Mouse (Mus musculus): ENCODE measurements around the gene Nsrp1.

Nsrp1 gene

DNA sequence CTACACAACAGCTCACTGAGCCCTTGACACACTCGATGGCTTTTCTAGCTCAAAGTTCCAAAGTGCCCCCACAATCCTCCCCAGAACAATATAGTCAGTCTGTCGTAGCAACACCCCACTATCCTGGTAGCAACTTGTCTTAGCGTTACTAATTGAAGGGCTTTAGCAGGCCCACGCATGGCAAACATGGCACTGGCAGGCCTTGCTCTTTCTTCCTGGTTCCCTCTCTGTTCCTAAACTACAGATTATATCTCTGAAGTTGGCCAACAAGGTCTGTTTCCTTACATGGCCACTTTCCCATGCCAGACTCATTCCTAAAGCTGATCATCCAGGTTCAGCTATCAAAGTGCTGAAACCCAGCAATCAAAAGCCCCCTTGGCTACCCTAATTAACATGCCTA lies 36.3 kb downstream of the Nsrp1 start:
- no peak for DNase-seq

DNA sequence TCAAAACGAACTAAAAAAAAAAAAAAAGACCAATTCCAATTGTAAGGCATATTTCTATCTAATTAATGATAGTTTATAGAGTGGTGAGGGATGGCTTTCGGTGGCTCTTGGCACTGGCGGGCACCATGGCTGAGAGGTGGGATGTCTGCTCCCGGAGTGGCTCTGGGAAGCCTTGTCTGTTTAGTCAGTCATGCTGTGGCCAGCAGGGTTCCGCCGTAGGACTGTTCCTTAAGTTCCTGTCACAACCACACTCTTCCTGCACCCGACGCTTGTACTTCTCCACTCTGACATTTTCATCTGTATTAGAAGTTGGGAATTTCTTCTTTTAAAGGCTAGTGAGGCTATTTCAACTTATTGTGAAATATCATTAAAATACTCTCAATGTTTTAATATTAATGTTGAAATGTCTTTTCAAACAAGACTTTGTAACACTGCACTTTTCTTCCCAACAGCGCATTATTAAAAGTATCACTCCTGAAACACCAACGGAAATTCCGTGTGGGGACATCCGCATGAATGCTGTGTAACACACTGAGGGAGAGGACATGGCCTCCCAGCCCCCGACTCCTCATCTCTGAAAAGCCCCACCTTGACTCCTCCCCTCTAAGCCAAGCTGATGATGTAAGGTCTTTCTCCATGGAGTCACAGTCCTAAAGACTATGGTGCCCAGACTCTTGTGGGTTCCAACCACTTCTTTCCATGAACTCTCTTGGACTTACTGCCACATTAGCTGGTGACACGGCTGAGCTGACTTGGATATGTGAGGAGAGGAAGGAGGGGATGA lies 46.9 kb downstream of the Nsrp1 start:
- DNase-seq: no peak

DNA sequence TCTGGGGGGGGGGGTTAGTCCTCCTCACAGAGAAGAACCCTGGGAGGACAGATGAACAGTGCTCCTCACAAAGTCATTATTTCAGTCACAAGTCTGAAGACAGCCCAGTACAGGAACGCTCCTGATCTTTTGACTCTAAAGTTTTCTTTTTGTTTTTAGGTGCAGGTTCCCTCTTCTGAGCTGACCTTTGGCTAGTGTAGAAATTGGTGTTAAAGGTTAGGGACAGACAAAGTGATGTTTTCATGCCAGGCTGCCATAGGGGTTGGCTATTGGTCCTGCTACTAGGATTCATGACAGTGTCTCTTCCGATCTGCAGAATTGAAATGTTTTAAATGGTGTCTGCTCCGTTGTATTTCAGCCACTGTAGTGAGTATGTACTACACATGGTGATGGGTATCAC lies 50.1 kb downstream of the Nsrp1 start:
- no peak for DNase-seq

DNA sequence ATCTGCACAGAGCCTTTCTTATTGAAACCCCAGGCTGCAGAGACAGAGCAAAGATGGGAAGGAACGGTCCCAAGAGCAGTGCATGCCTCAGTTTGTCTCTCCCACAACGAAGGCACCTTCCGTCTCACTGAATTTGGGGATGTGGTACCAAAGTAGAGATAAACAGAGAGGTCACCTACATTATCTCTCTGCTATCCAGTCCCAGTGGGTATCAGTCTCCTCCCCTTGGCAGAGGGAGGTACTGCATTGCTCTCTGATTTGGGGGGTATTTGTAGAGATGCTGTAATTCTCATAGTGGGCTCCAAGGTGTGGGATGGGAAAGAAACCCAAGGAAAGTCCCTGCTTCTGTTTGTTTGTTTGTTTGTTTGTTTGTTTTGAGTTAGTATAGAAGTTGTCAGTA lies 51.7 kb downstream of the Nsrp1 start:
- no peak for DNase-seq

DNA sequence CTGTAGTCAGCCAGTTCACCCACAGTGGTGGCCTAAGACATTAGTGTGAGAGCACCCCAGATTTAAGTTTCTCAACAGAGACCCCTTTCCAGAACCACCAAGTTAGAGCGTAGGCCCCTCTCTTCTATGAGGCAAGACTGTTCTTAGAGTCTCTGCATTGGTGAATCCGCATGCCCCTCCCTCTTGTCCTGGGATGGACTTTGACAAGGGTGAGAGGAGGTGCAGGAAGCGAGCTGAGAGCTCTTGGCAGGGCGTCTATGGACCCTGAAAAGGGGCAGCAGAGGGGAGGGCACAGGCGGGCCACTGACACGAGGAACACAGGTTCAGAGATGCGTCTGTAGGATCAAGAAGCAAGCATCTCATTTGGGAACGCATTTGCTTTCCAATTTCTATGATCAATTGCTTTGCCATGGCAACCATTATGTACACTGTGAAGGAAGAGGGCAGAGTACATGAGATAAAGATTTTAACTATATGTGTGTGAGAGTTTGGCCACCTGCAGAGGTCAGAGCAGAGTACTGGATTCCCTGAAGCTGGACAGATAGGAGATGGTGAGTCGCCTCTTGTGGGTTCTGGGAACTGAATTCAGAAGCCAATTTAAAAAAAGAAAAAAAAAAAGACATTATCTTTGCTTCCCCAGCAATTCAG lies 56.4 kb downstream of the Nsrp1 start:
- DNase-seq: peak; percentile 55

DNA sequence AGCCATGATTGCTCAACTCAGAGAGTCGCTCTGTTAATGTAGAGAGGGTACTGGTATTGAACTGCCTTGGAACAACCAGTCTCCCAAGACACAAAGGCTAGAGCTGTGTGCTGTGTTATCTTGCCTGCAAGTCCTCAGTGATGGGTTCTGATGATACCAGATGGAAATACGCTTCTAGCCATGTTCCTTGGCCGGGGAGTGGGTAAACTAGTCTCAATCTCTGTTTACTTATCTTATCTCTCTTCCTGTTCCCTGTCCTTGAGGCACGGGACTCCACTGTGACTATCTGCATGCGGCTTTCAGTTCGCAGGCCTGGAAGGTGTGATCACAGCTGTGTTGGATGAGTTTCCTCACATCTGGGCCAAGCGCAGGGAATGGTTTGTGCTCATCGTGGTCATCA lies 58.7 kb downstream of the Nsrp1 start:
- DNase-seq: no peak

DNA sequence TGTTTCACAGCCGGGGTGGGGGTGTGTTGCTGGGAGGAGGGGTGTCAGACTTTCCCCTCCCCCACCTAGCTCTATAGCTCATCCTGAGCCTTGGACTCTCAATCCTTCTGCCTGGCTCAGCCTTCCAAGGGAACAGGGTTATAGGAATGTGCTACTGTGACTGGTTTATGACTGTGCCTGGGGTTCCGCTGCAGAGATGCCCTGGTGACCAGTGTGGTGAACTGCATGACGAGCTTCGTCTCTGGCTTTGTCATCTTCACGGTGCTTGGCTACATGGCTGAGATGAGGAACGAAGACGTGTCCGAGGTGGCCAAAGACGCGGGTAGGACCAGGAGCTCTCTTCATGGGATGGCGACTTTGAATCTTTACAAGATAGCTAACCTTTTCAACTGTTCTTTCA lies 60.2 kb downstream of the Nsrp1 start:
- no peak for DNase-seq

DNA sequence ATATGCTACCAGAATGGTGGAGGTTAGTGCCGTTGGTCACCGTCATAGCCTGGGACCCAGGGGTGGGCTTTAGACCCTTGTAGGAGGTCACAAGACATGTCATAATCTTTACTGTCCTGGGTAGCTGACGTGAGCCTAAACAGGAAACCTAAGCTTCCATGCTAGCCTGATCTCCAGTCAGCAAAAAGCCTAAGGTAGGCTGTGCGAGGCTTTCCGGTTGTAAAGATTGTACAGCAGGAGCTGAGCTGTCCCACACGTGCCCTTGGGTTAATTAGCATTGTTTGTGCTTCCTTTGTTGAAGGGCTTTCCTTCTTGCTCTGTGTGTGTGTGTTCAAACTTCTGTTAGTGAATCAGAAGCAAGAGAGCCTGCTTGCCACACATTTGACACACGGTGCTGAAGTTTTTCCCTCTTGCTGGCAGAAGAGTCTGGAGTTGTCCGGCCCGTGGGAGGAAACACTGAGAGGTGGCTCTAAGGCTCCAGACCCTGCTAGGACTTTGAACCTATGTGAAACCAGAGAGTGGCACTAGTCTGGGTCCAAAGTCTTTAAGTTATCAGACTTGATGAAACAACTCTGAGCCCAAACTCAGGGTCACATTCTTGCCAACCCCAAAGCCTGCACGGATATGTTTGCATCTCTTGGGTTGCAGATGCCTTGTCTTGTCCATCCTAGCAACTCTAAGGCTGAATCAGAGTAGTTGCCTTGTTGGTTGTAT lies 67.3 kb downstream of the Nsrp1 start:
- peak; percentile 23 for DNase-seq

DNA sequence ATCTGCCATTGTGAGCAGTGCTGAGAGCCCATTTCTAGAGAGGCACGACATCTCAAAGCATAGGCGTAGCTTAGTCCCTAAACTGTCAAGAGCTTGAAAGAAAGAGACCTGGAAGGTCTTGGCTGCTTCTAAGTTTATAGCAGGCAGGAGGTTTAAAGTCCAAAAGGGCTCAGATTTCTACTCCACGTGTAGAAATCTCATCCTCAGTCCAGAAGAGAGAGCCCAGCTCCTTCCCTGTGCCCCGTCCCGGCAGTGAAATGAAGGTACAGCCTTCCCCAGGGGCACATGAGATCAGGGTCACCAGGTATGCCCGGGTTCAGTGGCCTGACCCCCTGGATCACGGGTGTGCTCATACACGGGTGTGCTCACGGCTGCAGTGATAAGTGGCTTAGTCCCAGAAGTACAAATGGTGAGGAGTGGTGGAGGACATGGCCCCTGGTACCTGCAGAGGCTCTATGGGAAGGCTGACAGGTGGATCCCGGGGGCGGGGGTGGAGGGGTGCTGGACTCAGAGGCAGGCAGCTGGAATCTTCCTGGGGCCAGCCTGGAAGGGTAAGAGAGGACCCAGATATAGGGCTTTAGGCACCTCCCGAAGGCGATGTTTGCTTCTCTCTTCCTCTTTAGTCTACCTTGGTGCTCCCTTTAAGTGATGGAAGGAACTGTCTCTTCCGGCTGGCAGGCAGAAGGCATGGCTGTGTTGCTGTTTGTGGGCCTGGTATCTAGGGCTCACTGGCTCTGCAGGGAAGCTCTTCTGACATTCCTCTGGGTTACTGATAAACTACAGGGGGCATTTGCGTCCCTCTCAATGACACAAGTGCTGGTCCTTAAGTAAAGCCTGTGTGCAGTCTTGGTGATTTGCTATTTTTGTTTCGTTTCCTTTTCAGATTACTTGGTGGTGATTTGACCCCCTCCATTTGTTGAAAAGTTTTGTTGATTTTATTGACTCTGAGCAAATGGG lies 68.9 kb downstream of the Nsrp1 start:
- DNase-seq: peak; percentile 57

DNA sequence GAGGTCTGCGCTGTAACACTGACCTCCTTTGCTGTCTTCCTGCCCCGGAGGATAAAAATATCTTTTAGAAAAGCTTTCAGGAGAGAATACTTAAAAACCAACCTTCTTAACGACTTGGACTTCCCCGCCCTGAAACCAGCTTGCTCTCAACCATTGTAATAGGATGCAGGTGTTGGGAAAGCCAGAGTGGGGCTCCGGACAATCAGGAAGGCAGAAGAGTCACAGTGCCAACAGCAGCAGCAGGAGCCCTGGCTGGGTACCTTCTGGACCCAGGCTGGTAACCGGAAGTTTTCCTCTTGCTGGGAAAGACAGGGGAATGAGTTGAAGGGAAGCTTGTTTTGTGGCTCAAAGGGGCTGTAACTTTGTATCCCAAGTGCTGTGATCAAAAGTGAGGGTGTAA lies 71.6 kb downstream of the Nsrp1 start:
- no peak for DNase-seq

DNA sequence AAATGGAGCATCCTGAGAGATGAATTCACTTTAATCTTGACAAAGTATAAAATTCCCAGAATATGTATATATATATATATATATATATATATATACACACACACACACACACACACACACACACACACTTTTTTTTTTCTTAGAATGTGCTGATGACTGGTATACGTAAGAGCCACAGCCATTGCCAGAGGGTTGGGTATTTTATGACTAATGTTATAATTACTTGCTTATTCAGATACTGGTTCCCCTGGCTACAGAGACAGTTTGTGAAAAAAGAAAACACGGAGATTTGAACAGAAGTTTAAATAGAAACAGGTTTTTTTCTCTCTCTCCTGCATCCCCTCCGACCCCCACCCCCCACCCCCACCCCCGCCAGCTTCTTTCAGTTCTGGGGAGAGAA lies 72.4 kb downstream of the Nsrp1 start:
- no peak for DNase-seq

DNA sequence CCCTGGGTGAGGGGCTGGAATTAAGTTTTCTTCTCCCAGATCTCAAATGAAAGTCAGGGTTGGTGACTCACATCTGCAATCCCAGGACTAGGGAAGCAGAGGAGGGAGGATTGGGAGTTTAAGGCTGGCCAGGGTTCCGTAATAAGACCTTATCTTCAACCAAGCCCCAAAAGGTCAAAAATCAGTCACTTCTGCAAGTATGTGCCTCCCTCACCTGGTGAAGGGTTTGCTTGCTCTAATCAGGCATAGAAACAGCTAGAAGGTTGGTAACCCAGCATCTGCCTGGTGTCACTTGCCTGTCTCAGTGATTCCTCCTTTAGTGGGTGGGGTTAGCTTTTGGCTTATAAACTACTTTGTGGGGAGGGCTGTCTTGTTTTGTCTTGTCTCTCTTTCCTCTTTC lies 75.9 kb downstream of the Nsrp1 start:
- DNase-seq: no peak

DNA sequence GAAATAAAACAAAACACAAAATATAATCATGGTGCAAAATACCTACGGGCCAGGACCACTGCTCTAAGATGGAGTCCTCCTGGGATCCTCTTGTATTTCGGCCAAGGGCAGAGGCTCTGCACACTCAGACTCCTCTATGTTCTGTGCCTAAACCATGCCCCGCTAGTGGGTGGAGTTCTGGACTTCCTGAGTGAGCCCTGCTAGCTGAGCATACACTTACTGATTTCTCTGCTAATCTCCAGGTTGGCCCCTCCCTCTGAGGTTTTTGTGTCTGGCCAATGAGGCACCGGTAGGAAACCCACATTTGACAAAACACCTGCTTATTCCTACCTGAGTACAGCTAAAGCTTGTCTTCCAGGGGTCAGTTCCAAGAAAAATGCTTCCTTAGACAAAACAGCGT lies 77.5 kb downstream of the Nsrp1 start:
- no peak for DNase-seq

DNA sequence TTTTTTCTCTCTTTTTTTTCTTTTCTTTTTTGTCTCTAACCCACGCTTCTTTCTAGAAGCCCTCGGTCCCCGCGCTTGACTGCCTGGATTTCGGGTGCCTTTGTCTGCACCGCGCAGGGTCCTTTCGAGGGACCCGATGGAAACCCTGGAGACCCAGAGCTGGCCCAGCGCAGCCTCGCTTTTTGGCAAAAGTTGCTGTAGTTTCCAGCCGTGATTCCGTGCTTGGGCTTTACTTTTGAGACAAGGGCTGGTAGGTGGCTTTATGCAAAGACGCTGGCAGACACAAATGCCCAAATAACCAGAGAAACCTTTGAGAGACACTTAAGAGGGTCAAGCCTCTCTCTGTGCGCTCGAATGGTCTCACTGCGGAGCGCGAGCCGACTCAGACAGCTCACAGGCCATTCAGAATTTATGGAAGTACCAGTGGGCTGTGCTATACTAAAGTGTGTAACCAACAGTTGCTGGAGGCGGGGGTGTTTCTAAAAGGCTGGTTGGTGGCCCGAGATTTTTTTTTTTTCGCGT lies 79.5 kb downstream of the Nsrp1 start:
- DNase-seq: no peak

DNA sequence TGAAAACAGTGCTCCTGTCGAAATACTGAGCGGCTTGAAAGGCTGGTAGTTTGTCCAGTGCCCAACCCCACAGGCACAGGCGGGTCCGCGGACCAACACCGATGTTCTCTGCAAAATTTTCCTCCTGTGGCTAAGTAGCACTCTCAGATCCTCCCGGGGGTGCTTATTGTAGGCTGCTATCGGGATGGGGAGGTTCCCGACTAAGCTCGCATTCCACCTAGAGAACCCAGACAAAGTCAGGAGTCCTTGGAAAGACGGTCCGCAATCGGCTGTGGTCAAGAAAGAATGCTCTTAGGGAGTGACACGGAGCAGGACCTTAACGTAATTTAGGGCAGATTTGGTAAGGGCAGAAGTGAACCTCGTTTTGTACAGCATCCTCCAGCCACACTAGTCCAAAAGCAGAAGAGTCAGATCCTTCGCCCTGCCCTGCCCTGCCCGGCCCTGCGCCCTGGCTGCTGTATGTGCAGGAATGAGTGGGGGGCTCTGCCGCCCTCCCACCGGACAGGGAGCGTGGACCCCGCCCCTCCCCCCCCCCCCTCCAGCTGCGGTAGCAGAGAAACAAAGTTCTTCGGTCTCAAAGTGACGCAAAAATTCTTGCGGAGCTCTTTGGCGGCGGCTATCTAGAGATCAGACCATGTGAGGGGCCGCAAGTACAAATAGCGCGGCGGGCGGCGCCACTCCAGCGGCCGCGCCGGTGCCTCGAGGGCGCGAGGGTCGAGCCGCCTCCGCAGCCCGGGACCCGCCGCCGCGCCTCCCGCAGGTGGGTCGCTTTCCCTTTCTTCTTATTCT lies 80.1 kb downstream of the Nsrp1 start, which contains the start of gene Slc6a4:
Gene Slc6a4 (plus strand): TSS at position 688 of the 789 bp plus-strand sequence.
- no peak for DNase-seq

DNA sequence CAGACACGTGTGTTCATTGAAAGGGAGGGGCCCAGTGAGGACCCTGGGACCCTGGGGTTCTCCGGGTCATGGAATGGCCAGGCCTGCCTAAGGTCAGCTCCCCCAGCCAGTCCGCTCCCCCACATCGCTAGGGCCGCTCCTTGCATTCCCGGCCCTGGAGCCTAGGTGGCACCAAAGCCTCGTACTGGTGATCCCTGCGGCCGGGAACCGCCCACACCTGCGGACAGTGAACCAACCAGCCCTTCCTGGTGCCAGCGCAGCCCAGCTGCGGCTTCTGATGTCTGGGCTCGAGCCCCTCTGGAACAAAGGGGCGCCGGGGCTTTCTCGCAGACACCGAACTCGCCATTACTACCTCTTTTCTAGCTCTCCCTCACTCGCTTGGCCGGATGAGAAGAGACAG lies 80.9 kb downstream of the Nsrp1 start:
- DNase-seq: peak; percentile 82

DNA sequence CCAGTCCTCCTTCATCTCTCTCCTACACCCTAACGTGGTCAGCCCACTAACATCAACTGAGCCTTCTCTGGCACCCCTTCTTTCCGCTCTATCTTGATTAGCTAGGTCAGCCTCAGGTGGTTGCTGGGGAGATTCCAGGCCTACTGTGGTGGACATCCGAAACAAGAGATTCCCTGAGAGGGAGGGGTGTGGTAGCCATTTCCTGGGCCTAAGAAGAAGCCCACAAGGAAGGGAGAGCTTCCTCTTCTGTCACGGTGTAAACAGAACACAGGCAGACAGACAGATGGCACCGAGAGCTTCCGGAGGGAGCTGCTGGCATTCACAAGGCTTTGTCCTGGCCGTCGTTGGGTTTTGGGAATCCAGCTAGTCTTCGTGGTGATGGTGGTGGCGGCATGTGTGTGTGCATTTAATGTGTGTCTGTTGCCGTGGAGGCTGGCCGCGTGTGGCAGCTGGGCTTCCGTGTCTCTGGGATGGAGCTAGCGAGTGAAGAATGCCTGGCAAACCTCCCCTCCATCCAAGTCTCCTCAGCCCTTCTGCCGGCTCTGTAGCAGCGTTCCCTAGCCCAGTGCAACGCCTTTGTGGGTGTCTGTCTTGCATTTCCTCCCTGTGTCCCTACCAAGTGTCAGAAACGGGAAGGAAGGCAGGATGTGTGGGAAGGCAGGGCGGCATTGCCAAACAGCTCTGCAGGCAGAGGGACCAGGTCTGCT lies 82.1 kb downstream of the Nsrp1 start:
- no peak for DNase-seq

All from kidney, adult 9 months (tissue).